12 mouse cellular contexts compared by ENCODE assay signal in genomic region chr16:64757666-64758400, GRCm38 (mm10). TPM values are rescaled to one million over a fixed set of nuclear protein-coding genes. Genes with fewer than 3 reads are reported as not detected.
DNase-seq lines count a peak whose midpoint lies in the region; TF ChIP-seq lines count a peak whose summit lies in the region.
"Had no signal": no experiment of that assay in that cellular context is flagged by ENCODE, and none has a peak within 500 bp of the region (broad histone marks: within the 10 kb centered on the region; RNA-seq: fewer than 3 reads in every experiment).

No protein-coding gene starts in this region.

- no peak for TF ChIP-seq CTCF in spleen, adult 2 months (IDR thresholded peaks at IDR 0.05; ENCODE audit: extremely low read depth, insufficient read depth, insufficient read length, insufficient replicate concordance)

- H3K27me3 ChIP-seq in spleen, adult 2 months (ENCODE audit: control insufficient read depth, insufficient read depth, low read length): no peaks in the 10 kb centered on the region
- H3K27me3 ChIP-seq: liver, embryonic 15.5 days; stomach, embryonic 15.5 days had no signal

- no peak for DNase-seq in spleen, adult 2 months (ENCODE audit: low read depth in 1 of 2, low spot score in 2 of 2)
- no peak for DNase-seq in spleen, postnatal 10 days (ENCODE audit: low spot score in 2 of 2)
- DNase-seq in fat pad, adult 2 months (ENCODE audit: extremely low read depth, low read depth, low spot score): peak; percentile 55
- DNase-seq in lung, postnatal 4 days: peak; percentile 34 to 79
- DNase-seq in thymus, postnatal 36 days: peak; percentile 32 to 58
- no peak for DNase-seq in right cerebral cortex, adult 18-20 months
- no peak for DNase-seq in Muller cell, postnatal 12 days (ENCODE audit: inconsistent ontology term)
- DNase-seq in urinary bladder, postnatal 4 days (ENCODE audit: low spot score in 2 of 2): no peak
- DNase-seq: forebrain, postnatal 0 days; kidney, postnatal 14 days had no signal

- 49% methylated on average over 7 of the region's 7 CpGs for WGBS in spleen, adult 2 months

- peak overlapping the region; percentile 58 for H3K27ac ChIP-seq in spleen, adult 2 months (ENCODE audit: insufficient read depth, low read length)
- H3K27ac ChIP-seq: liver, embryonic 15.5 days; stomach, embryonic 15.5 days had no signal

- H3K4me3 ChIP-seq in spleen, adult 2 months (ENCODE audit: extremely low read depth, insufficient read depth, insufficient read length): no peak overlapping the region
- H3K4me3 ChIP-seq: liver, embryonic 15.5 days; stomach, embryonic 15.5 days had no signal

- no peak for TF ChIP-seq POLR2A in spleen, adult 2 months (IDR thresholded peaks at IDR 0.05; ENCODE audit: low read depth, low read length)

- no peaks in the 10 kb centered on the region for H3K36me3 ChIP-seq in spleen, adult 2 months (ENCODE audit: control insufficient read depth, insufficient read depth, low read length)

- H3K4me1 ChIP-seq in spleen, adult 2 months (ENCODE audit: control insufficient read depth, insufficient read depth, insufficient read length): peaks cover 4% of the 10 kb centered on the region; the same call in 1 of the 2 replicates
- H3K4me1 ChIP-seq: liver, embryonic 15.5 days; stomach, embryonic 15.5 days had no signal

RNA-seq across cellular contexts. Expression of gene 4930453N24Rik, which starts 13.1 kb away (rescaled TPM):
- polyA plus RNA-seq in spleen, adult 2 months (2012; rRNA removed): 2.5 and 2.9 TPM in 2 replicates

Comparison
In these comparisons a context has a peak if more than half of its experiments do, and no peak if none do; other contexts are left out.
1. DNase-seq: peak in fat pad, adult 2 months (single experiment), lung, postnatal 4 days (2 of 2) and thymus, postnatal 36 days (2 of 2); none in spleen, adult 2 months (0 of 2), spleen, postnatal 10 days (0 of 2), right cerebral cortex, adult 18-20 months (single experiment), Muller cell, postnatal 12 days (single experiment) and urinary bladder, postnatal 4 days (0 of 2).